In the genomic region with DNA sequence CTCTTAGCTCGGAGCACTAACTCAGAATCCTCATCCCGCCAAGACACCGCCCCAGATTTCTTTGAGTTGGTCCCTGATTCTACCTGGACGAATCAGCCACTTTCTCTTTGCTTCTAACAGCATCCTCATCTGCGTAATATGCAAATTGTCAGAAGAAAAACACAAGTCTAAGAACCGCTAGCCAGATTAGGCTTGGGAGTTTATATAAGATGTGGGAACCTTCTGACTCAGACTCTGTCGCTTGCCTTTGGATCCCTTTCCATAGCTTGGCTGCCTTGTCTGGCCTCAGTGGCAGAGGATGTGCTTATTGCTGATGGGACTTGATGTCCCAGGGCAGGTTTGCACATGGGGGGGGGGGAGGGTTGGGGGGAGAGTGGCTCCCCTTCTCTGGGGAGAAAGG, we compare ENCODE assay signal across 23 mouse cellular contexts. TPM values are rescaled to one million over a fixed set of nuclear protein-coding genes. Genes with fewer than 3 reads are reported as not detected.
"Had no signal": no experiment of that assay in that cellular context is flagged by ENCODE, and none has a peak within 500 bp of the region (broad histone marks: within the 10 kb centered on the region; RNA-seq: fewer than 3 reads in every experiment).

No protein-coding gene starts in this region.

- DNase-seq: gastrocnemius, postnatal 14 days; gastrocnemius, postnatal 36 days; heart, adult 2 months; heart, postnatal 14 days; heart, postnatal 36 days; kidney, adult 18-20 months; kidney, adult 8-10 months; kidney, postnatal 10 days; kidney, postnatal 25 days; kidney, postnatal 4 days; liver; liver, embryonic 13.5 days had no signal

- H3K4me1 ChIP-seq: heart, embryonic 13.5 days; heart, embryonic 15.5 days; intestine, embryonic 15.5 days; limb, embryonic 12.5 days; liver, embryonic 13.5 days had no signal

- H3K36me3 ChIP-seq: heart, embryonic 13.5 days; heart, embryonic 15.5 days; hindbrain, embryonic 13.5 days; intestine, embryonic 15.5 days; limb, embryonic 10.5 days; limb, embryonic 12.5 days; liver, embryonic 13.5 days had no signal

- ATAC-seq: inflammation-experienced regulatory T-cells, adult 6 months; intestine, embryonic 15.5 days; intestine, postnatal 0 days had no signal

- H3K4me3 ChIP-seq: heart, adult 2 months; heart, embryonic 13.5 days; heart, embryonic 15.5 days; hindbrain, embryonic 13.5 days; intestine, embryonic 15.5 days; limb, embryonic 10.5 days; limb, embryonic 12.5 days; liver, embryonic 13.5 days had no signal

- H3K9me3 ChIP-seq: heart, embryonic 13.5 days; heart, embryonic 15.5 days; hindbrain, embryonic 13.5 days; intestine, embryonic 15.5 days; limb, embryonic 10.5 days; limb, embryonic 12.5 days; liver, embryonic 13.5 days had no signal

- H3K4me2 ChIP-seq: heart, embryonic 11.5 days; heart, embryonic 13.5 days; heart, embryonic 15.5 days; hindbrain, embryonic 13.5 days; intestine, embryonic 15.5 days; limb, embryonic 12.5 days; liver, embryonic 11.5 days; liver, embryonic 13.5 days had no signal

- H3K27me3 ChIP-seq: heart, embryonic 13.5 days; heart, embryonic 15.5 days; hindbrain, embryonic 13.5 days; intestine, embryonic 15.5 days; limb, embryonic 12.5 days; liver, embryonic 13.5 days had no signal

- H3K9ac ChIP-seq: heart, embryonic 13.5 days; heart, embryonic 15.5 days; hindbrain, embryonic 13.5 days; intestine, embryonic 15.5 days; limb, embryonic 12.5 days; liver, embryonic 13.5 days had no signal

- H3K27ac ChIP-seq: heart, adult 2 months; heart, embryonic 13.5 days; heart, embryonic 15.5 days; hindbrain, embryonic 13.5 days; intestine, embryonic 15.5 days; limb, embryonic 10.5 days; limb, embryonic 12.5 days; liver, embryonic 13.5 days had no signal

RNA-seq across cellular contexts. Expression of a gene that starts 9.2 kb away (rescaled TPM):
- total RNA-seq: hematopoietic stem cell, adult 5-6 weeks had no signal
